Mouse (Mus musculus) CH12.LX (cell line): ENCODE data around the gene Pkp4.

Experiments
- CHD1 ChIP-seq: IDR thresholded peaks from 2 replicates; pipeline ENCODE4 v1.6.1; 2012; ENCODE audit warnings: low read depth, low read length, improper control_type of control experiment, inconsistent platforms
- CTCF ChIP-seq, 2 experiments: IDR thresholded peaks in 1 of 2; conservative IDR thresholded peaks in 1 of 2; 2 replicates each; pipeline ENCODE4 v1.5.1; 2011 to 2012; ENCODE audit warnings: low read depth in 2 of 2, low read length in 2 of 2, improper control_type of control experiment in 1 of 2, inconsistent platforms in 1 of 2, mild to moderate bottlenecking in 1 of 2, moderate library complexity in 1 of 2
- EP300 ChIP-seq: IDR thresholded peaks from 2 replicates; pipeline ENCODE4 v1.6.1; 2011; ENCODE audit warnings: low read length, improper control_type of control experiment
- GABPA ChIP-seq: IDR thresholded peaks from 2 replicates; pipeline ENCODE4 v1.6.1; 2012; ENCODE audit warnings: low read depth, low read length, improper control_type of control experiment, inconsistent platforms; ENCODE audit not compliant: insufficient replicate concordance
- JUN ChIP-seq: IDR thresholded peaks from 2 replicates; pipeline ENCODE4 v1.6.1; 2011; ENCODE audit warnings: low read depth, mild to moderate bottlenecking, low read length, improper control_type of control experiment, moderate library complexity; ENCODE audit not compliant: insufficient read depth
- JUND ChIP-seq: conservative IDR thresholded peaks from 2 replicates; pipeline ENCODE4 v1.6.1; 2011; ENCODE audit warnings: low read depth, low read length, improper control_type of control experiment
- MAX ChIP-seq: IDR thresholded peaks from 2 replicates; pipeline ENCODE4 v1.6.1; 2011; ENCODE audit warnings: low read length, improper control_type of control experiment
- MYC ChIP-seq: IDR thresholded peaks from 2 replicates; pipeline ENCODE4 v1.6.1; 2011; ENCODE audit warnings: low read depth, mild to moderate bottlenecking, improper control_type of control experiment, low read length
- NELFE ChIP-seq: IDR thresholded peaks from 2 replicates; pipeline ENCODE4 v1.6.1; 2011; ENCODE audit warnings: low read depth, low read length, improper control_type of control experiment
- NRF1 ChIP-seq: IDR thresholded peaks from 2 replicates; pipeline ENCODE4 v1.6.1; 2014; ENCODE audit warnings: low read depth, mild to moderate bottlenecking, inconsistent platforms, low read length, improper control_type of control experiment, moderate library complexity
- POLR2A ChIP-seq: IDR thresholded peaks from 2 replicates; pipeline ENCODE4 v1.6.1; 2011; ENCODE audit warnings: low read depth, mild to moderate bottlenecking, improper control_type of control experiment, low read length
- RAD21 ChIP-seq: IDR thresholded peaks from 2 replicates; pipeline ENCODE4 v1.6.1; 2011; ENCODE audit warnings: low read depth, mild to moderate bottlenecking, low read length, improper control_type of control experiment, moderate library complexity
- USF1 ChIP-seq: IDR thresholded peaks from 2 replicates; pipeline ENCODE4 v1.6.1; 2014; ENCODE audit warnings: low read depth, mild to moderate bottlenecking, inconsistent platforms, low read length, improper control_type of control experiment
- ZNF384 ChIP-seq: IDR thresholded peaks from 2 replicates; pipeline ENCODE4 v1.6.1; 2012; ENCODE audit warnings: low read depth, low read length, improper control_type of control experiment, inconsistent platforms

- TF ChIP-seq CTCF (conservative IDR thresholded peaks at IDR 0.05 in 1 of 2, IDR thresholded peaks at IDR 0.05 in 1 of 2; ENCODE audit: low read depth in 2 of 2, low read length in 2 of 2), result no peak
- no peak for TF ChIP-seq USF1
- TF ChIP-seq JUN, result no peak
- no peak for TF ChIP-seq EP300
- no peak for TF ChIP-seq CHD1
- no peak for TF ChIP-seq RAD21
- TF ChIP-seq POLR2A, result no peak
- TF ChIP-seq NELFE, result no peak
- no peak for TF ChIP-seq ZNF384
- no peak for TF ChIP-seq NRF1
- TF ChIP-seq JUND, result no peak
- TF ChIP-seq GABPA, result no peak
- TF ChIP-seq MYC, result no peak
- no peak for TF ChIP-seq MAX
These were observed 44.4 kb downstream of the Pkp4 start for GRCm38 (mm10) chr2:59205092-59205491.
